Mouse (Mus musculus) kidney, adult 2 months (tissue): ENCODE measurements around the gene Pced1b. TPM values are rescaled to one million over a fixed set of nuclear protein-coding genes. Genes with fewer than 3 reads are reported as not detected.

ENCODE experiments used
- DNase-seq: peaks from one replicate; pipeline ENCODE4 v3.0.0; 2021
- H3K27ac ChIP-seq: fragments of 200-500 bp; 2 replicates; pipeline ENCODE4 v1.5.1; 2012; ENCODE audit warnings: low read depth, low read length, control low read depth, inconsistent platforms; ENCODE audit not compliant: insufficient read depth
- H3K27me3 ChIP-seq: fragments of 200-500 bp; replicated peaks from 2 replicates; pipeline ENCODE4 v1.6.1; 2012; ENCODE audit warnings: mild to moderate bottlenecking, moderate library complexity, low read length, inconsistent platforms; ENCODE audit not compliant: control insufficient read depth, insufficient read depth
- H3K36me3 ChIP-seq: fragments of 200-500 bp; 2 replicates; pipeline ENCODE4 v1.6.1; 2012; ENCODE audit warnings: mild to moderate bottlenecking, moderate library complexity, low read length, inconsistent platforms; ENCODE audit not compliant: control insufficient read depth, insufficient read depth
- H3K4me1 ChIP-seq: fragments of 200-500 bp; 2 replicates; pipeline ENCODE4 v1.6.1; 2011; ENCODE audit warnings: low read length; ENCODE audit not compliant: control insufficient read depth, insufficient read depth
- H3K4me3 ChIP-seq: fragments of 200-500 bp; 2 replicates; pipeline ENCODE4 v1.5.1; 2011; ENCODE audit warnings: mild to moderate bottlenecking, low read depth, low read length, control low read depth; ENCODE audit not compliant: insufficient read depth
- CTCF ChIP-seq: fragments of 200-500 bp; conservative IDR thresholded peaks from 2 replicates; pipeline ENCODE4 v1.5.1; 2011; ENCODE audit warnings: low read depth, mild to moderate bottlenecking, control low read depth, low read length, moderate library complexity, mixed read lengths; ENCODE audit not compliant: insufficient read depth, insufficient read length
- POLR2A ChIP-seq: fragments of 200-500 bp; IDR thresholded peaks from one replicate; pipeline ENCODE4 v1.6.1; 2011; ENCODE audit warnings: low read depth, low read length, control low read depth
- WGBS: fragments of 180-500 bp; shearing (Covaris S2); methylation state at CpG from one replicate; pipeline ENCODE4 v1.1.7; 2018; 5-methylcytosine and 5-hydroxymethylcytosine counted together
- polyA plus RNA-seq: library from polyadenylated mRNA; depleted of rRNA; stranded (reverse); fragments of >200 nt; gene quantifications from 2 replicates; pipeline ENCODE4 v1.2.3, GENCODE M21; 2012

Pced1b gene
- polyA plus RNA-seq, 1 experiment = 8.2 TPM

GRCm38 (mm10) chr15:97247791-97248161 is 869 bp downstream of the Pced1b start:
- Histone ChIP-seq H3K4me1 (no peaks in the 10 kb centered on the region), H3K4me3 (peak overlapping the region; percentile 80), H3K27me3 (no peaks in the 10 kb centered on the region), H3K27ac (peak overlapping the region; percentile 91), H3K36me3 (no peaks in the 10 kb centered on the region)
- peak; percentile 50 for DNase-seq
- no peak for TF ChIP-seq CTCF
- TF ChIP-seq POLR2A = no peak
- WGBS = under 1% methylated on average over 14 of the region's 14 CpGs

GRCm38 (mm10) chr15:97248296-97248695 is 1.4 kb downstream of the Pced1b start:
- Histone ChIP-seq H3K4me1 (no peaks in the 10 kb centered on the region), H3K27me3 (no peaks in the 10 kb centered on the region), H3K27ac (peak overlapping the region; percentile 91), H3K36me3 (no peaks in the 10 kb centered on the region), H3K4me3 (peak overlapping the region; percentile 80)
- TF ChIP-seq CTCF = no peak
- no peak for TF ChIP-seq POLR2A
- WGBS = 4% methylated on average over 8 of the region's 8 CpGs
- DNase-seq = peak; percentile 63

DNA sequence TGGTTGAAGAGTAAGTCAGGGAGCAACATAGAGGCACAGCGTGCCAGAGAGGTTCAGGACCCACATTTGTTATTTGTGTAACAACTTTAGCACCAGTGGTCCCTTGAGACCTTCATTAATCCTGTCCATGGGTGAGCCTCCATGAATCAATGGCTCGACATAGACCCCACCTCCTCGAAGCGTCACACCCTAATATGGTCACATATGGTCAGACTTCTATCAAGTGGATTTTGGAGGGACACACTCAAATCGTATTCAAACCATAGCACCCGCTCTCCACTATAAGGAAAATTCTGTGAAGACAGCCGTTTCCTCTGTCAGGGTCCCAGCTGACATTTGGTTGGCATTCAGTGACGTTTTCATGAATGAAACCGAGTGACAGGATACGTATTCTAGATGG is 2.4 kb downstream of the Pced1b start:
- Histone ChIP-seq H3K27me3 (no peaks in the 10 kb centered on the region), H3K36me3 (no peaks in the 10 kb centered on the region), H3K27ac (no peak overlapping the region), H3K4me3 (no peak overlapping the region), H3K4me1 (no peaks in the 10 kb centered on the region)
- WGBS = 95% methylated on average over 10 of the region's 10 CpGs
- no peak for TF ChIP-seq POLR2A
- TF ChIP-seq CTCF = no peak
- no peak for DNase-seq

- Histone ChIP-seq H3K4me3 (no peak overlapping the region), H3K4me1 (no peaks in the 10 kb centered on the region), H3K27ac (no peak overlapping the region), H3K36me3 (no peaks in the 10 kb centered on the region), H3K27me3 (no peaks in the 10 kb centered on the region)
- no peak for DNase-seq
- 80% methylated on average over 8 of the region's 8 CpGs for WGBS
- TF ChIP-seq POLR2A (no peak), CTCF (no peak)
Measured at GRCm38 (mm10) chr15:97252493-97253034, 5.7 kb downstream of the Pced1b start.

- Histone ChIP-seq H3K4me1 (no peaks in the 10 kb centered on the region), H3K4me3 (no peak overlapping the region), H3K27me3 (no peaks in the 10 kb centered on the region), H3K36me3 (no peaks in the 10 kb centered on the region), H3K27ac (no peak overlapping the region)
- WGBS = over 99% methylated on average over 4 of the region's 4 CpGs
- no peak for TF ChIP-seq POLR2A
- 0 out of 2 replicates have a peak, but pooled peaks have one; percentile 16 for TF ChIP-seq CTCF
- DNase-seq = no peak
Measured at GRCm38 (mm10) chr15:97254375-97254774, 7.5 kb downstream of the Pced1b start.

- Histone ChIP-seq H3K27me3 (no peaks in the 10 kb centered on the region), H3K4me3 (no peak overlapping the region), H3K4me1 (no peaks in the 10 kb centered on the region), H3K36me3 (no peaks in the 10 kb centered on the region), H3K27ac (no peak overlapping the region)
- no peak for DNase-seq
- 71% methylated on average over 3 of the region's 3 CpGs for WGBS
- no peak for TF ChIP-seq POLR2A
- no peak for TF ChIP-seq CTCF
Measured at GRCm38 (mm10) chr15:97255800-97256199, 8.9 kb downstream of the Pced1b start.

- 81% methylated on average over 11 of the region's 11 CpGs for WGBS
- Histone ChIP-seq H3K27me3 (no peaks in the 10 kb centered on the region), H3K27ac (no peak overlapping the region), H3K36me3 (no peaks in the 10 kb centered on the region), H3K4me3 (no peak overlapping the region), H3K4me1 (no peaks in the 10 kb centered on the region)
- no peak for DNase-seq
- TF ChIP-seq POLR2A = no peak
- no peak for TF ChIP-seq CTCF
Measured at GRCm38 (mm10) chr15:97256411-97256810, 9.5 kb downstream of the Pced1b start.
